Mouse (Mus musculus): ENCODE measurements around the gene Alg3.
A peak's percentile ranks its signal among the peaks of the same experiment; 100 is the strongest.

Gene Alg3

GRCm38 (mm10) chr16:20611357-20612227 is at the start of gene Alg3, which contains the start of the genes Eef1akmt4 and Gm49333:
Gene Alg3, minus strand, starts transcription at chr16:20611735.
Gene Eef1akmt4, plus strand, starts transcription at chr16:20611593.
Gene Gm49333, plus strand, starts transcription at chr16:20611610.
- peak; percentile 93 for DNase-seq (ENCODE audit: low spot score)

DNA sequence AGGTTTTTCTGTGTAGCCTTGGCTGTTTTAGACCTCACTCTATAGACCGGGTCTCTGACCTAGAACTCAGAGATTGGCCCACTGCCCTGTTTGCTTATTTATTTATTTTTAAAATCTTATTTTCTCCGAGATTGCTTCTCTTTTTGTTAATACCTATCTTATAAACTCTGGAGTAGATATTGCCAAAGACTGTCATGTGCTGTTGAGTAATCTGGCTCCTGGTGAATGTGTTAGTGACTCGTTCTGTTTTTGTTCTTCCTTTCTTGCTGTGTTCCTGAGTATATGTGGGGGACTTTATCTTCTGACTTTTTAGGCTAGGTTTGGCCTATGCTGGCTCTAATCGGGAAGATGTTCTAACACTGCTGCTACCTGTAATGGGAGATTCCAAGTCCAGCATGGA is 46.1 kb upstream of the Alg3 start:
- no peak for DNase-seq (ENCODE audit: low spot score)

DNA sequence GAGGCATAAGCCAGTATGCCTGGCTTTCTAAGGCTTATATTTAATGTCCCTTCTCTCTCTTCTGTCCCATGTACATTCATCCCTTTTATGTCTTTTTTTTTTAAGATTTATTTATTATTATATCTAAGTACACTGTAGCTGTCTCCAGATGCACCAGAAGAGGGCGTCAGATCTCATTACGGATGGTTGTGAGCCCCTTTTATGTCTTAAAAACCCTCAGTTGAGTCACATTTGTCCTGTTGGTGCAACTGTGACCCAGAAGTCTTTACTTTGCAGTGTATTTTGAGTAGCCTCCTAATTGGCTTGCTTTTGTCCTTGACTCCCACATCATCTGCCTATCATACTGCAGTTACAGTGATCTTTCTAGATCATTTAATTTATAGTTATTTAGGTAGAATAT is 41.8 kb upstream of the Alg3 start:
- no peak for DNase-seq (ENCODE audit: low spot score)

DNA sequence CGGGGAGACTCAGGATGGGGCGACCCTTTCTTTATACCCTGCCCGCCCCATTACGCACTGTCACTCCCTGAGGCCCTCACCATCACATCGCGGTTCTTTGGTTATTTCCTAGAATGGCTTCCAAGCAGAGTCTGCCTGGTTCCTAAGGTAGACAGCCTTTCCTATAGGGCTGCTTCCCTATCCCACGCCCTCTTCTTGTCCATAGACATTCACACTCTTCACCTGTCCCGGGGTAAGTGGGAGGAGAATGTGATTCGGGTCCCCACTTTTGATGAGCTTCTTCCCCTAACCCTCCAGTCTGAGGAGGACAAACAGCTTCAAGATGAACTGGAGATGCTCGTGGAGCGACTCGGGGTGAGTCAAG is 40.4 kb upstream of the Alg3 start:
- no peak for DNase-seq (ENCODE audit: low spot score)

DNA sequence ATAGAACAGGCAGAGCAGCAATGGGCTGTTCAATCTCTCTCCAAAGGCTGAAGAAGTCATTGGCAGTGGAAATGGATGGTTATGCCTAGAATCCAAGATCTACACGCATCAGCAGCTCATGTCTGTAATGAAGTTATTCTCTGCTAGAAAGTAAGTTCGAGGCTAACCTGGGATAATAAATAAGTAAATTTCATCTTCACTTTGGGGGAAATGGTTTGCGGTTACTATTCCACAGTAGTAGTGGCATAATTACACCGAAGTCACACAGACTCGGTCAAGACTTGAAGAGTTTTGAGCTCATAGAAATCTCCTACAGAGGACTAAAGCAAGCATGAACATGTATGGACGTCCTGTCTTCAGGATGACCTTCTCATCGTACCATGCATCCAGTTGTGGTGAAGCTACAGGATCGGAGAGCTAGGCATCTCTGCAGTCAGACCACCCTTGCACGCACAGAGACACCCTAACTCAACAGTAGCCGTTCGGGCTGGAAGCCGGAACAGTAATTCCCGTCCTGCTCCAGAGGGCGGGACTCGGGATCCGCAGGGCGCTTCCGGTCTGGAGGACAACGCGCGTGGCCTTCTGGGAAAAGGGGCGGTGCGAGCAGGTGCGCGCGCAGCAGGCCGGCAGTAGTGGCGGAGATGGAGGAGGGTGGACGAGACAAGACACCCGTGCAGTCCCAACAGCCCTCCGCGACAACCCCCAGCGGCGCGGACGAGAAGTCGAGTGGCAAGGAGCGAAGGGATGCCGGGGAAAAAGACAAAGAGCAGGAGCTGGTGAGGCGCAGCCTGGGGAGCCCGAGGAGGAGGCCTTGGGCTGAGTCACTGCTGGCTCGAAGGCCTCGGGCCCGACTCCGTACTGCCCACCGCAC is 39.8 kb upstream of the Alg3 start, which contains the start of gene Psmd2:
Gene Psmd2, plus strand, starts transcription at position 577 of the 871 bp plus-strand sequence.
- DNase-seq (ENCODE audit: low spot score) = peak; percentile 94

- DNase-seq (ENCODE audit: low spot score) = no peak
These were observed 32.4 kb upstream of the Alg3 start for GRCm38 (mm10) chr16:20643911-20644310.

DNA sequence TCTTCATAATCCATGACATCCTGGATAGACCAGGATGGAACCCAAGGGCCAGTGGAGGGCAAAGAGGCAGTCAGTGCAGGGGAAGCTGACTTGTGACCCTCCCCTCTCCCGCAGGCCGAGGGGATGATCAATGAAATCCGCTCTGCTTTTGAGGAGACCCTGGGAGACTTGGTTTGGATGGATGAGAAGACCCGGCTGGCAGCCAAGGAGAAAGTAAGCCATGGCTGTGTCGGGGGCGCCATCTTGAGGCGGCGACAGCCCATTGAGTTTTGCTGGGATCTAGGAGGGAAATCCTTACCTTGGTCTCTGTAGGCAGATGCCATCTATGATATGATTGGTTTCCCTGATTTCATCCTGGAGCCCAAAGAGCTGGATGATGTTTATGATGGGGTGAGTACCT is 30.6 kb upstream of the Alg3 start:
- DNase-seq (ENCODE audit: low spot score) = peak; percentile 57

- DNase-seq (ENCODE audit: low spot score) = no peak
These were observed 26.8 kb upstream of the Alg3 start for GRCm38 (mm10) chr16:20638367-20638766.

DNA sequence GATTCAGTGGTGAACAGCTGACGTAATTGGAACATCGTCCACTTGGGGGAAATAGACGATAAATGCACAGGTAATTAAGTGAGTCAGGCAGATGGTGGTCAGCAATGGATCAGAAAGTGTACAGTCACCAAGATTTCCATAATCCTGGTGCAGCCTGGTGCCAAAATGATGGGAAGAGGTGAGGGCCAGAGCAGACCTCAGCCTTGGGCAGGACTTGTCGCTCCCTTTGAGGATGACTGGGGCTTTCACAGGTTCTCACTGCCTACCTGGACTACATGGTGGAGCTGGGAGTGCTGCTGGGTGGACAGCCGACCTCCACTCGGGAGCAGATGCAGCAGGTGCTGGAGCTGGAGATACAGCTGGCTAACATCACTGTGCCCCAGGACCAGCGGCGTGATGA is 25.9 kb upstream of the Alg3 start:
- no peak for DNase-seq (ENCODE audit: low spot score)

DNA sequence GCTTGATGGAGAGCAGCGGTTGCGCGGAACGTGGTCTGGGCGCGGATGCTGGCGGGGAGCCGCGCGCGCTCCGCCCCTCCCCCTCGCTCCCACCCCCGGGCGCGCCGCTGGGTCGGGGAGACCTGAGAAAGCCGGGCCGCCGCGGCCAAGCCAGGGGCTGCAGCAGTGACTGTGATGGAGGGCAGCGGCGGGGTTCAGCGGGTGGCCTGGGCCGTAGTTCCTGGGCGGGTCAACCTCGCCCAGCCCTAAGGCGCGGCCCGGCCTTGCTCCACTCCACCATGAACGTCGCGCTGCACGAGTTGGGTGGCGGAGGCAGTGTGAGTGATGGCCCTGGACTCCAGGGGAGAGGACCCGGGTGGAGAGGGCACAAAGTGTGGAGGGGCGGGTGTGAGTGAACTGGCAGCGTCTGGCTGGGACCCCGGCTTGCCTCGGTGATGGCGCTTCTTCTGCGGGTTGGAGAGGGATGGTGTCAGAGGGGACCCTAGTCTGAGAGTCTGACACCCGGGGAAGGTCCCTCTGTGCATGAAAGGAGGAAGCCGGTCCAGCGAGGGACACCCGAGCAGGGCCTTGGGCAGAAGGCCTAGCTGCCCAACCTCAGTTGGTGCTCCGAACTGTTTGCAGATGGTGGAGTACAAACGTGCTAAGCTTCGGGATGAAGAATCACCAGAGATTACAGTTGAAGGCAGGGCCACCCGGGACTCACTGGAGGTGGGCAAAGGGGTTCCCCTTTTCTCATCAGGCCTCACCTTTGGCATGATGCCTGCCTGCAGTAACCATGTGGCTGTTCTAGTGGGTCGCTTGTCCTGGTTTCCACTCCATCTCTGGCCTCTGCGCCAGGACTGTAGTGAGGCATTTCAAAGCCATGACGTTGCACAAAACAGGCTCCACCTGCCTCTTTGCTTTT is 18.4 kb upstream of the Alg3 start, which contains the start of gene Ece2:
Gene Ece2, plus strand, starts transcription at position 98 of the 904 bp plus-strand sequence.
- peak; percentile 55 for DNase-seq (ENCODE audit: low spot score)

- DNase-seq (ENCODE audit: low spot score) = peak; percentile 26
These were observed 17.4 kb upstream of the Alg3 start for GRCm38 (mm10) chr16:20628871-20629391.

- peak; percentile 27 for DNase-seq (ENCODE audit: low spot score)
These were observed 11.7 kb upstream of the Alg3 start for GRCm38 (mm10) chr16:20623211-20623610.

- DNase-seq (ENCODE audit: low spot score) = peak; percentile 87
These were observed 10.6 kb upstream of the Alg3 start for GRCm38 (mm10) chr16:20621991-20622685.

DNA sequence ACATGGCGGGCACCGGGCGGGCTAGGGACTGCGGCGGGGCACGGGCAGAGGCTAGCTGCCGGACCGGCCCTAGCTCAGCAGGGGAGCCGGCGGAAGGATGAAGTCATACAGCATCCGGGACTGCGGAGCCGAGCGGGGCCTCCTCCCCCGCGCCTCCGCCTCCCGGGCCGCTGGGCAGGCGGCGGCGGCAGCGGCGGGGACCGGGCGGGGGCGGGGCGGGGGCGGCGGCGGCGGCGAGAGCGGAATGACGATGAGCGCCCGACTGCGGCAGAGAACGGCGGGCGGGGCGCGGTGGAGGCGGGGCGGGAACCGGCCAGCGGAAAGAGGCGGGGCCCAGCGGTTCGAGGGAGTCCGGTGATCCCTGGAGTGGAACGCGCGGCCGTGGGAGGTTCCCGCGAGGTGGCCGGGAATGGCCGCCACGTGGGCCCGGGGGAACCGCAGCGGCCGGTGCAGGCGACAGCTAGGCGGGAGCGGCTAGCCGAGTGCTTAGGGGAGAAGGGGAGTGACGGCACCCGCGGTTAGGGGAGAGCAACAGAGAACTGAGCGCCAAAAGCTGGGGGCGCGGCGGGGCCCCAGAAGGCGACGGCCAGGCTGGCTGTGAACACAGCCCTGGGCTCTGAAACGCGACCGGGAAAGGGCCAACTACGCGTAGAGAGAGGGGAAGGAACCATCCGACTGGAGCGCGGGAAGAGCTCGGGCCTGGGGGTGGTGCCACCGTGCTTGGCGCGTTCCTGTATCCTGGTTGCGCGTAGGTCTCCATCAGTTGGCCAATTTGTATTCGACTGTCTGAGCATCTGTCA is 9.9 kb upstream of the Alg3 start, which contains the start of gene Camk2n2:
Gene Camk2n2, minus strand, starts transcription at position 97 of the 800 bp plus-strand sequence.
- DNase-seq (ENCODE audit: low spot score) = peak; percentile 72

- DNase-seq (ENCODE audit: low spot score) = peak; percentile 42
These were observed 9.2 kb upstream of the Alg3 start for GRCm38 (mm10) chr16:20620751-20621190.

DNA sequence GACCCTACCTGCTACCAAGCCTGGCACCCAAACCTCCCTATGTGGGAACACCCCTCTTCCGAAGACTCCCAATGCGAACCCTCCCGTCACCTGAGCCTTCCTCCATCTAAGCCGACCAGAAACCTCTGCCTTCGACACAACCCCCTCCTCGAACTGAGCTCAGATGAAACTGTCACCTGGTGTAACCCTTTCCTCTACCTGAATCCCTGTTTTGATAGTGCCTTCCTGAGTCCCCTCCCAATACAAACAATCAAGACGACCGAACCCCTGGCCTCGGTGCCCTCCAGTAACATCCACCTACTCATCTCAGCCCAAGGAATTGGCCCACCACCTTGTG is 8.8 kb upstream of the Alg3 start:
- peak; percentile 15 for DNase-seq (ENCODE audit: low spot score)

DNA sequence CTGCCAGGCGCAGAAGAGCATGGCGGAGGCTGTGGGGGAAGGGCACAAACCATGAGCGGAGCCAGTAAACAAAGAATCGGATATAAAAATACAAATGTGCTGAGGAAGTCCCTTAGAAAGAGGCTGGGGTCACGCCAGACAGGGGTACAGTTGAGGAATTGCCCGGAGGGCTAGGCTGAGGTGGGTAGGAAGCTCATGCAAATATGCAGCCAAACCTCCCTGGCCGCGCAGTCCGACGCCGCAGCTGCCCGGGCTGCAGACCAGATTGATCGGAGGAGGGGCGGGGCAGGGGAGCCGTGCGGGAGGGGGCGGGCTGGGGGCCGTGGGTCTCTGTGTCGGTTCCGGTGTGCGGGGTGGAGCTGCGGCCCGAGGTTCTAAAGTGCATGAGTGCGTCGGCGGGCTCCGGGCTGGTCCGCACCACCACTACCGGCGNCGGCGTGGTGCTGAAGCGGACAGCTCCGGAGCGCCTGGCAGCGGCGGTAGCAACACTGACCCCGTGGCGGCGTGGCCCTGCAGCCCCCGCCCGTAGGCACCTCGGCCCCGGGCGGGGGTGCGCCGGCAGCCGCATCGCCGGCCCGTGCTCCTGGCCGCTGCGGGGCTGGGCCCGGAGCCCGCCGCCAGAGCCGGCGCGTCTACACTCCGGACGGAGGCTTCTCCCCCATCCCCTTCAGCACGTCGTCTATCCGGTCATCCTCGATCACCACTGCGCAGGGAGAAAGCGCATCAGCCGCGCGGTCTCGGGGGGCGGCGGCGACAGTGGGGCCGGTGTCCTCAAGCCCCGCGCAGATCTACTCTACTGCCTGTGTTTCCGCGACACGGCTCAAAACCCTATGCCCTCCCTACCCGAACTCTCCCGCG is 8.2 kb upstream of the Alg3 start:
- peak; percentile 26 for DNase-seq (ENCODE audit: low spot score)

DNA sequence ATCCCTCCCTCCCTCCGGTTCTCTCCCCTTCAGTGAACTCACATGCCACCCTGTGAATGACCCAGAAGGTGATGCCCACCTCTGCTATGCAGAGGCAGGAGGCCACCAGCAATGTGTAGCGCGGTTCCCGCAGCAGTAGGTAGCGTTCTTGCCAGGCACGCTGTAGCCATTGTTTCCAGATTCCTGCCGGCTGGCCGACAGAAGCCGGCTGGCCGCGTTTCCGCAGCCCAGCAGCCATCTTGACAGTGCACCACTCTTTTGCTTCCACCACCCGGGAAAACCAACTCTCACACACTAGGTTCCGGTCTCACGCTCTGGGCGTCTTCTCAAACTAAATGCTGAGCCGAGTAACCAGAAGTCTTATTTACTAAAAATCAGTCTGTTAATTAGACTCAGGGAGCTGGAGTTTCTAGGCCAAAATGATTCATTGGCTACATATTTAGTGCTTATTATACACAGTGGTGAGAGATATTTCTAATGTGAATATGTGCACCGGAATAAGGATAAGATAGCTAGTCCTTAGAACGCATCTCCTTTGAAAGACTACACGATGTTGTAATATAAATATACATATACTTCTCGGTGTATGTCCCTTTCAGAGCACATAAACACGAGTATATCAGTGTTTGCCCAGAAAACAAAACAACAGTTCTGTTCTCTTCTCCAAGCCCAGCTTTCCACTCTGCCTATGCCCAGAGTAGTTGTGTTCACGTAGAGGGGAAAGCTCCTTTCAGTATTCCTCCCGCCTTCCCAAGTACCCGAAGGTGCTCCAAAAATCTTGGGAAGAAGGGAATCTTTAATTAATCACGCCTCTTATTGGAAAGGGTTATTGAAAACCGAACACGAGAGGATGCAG is 806 bp downstream of the Alg3 start:
- DNase-seq (ENCODE audit: low spot score) = peak; percentile 86
